Mouse (Mus musculus) lung, postnatal 36 days (tissue): ENCODE data around the gene Casc1.

Source experiments
- DNase-seq: peaks from one replicate; pipeline ENCODE4 v3.0.0; 2022; ENCODE audit warnings: mixed read lengths

Gene Casc1

GRCm38 (mm10) chr6:145202432-145203125, 8.2 kb downstream of the Casc1 start:
- DNase-seq = no peak

GRCm38 (mm10) chr6:145197949-145198686, 12.7 kb downstream of the Casc1 start:
- DNase-seq = no peak

GRCm38 (mm10) chr6:145193446-145193845, 17.4 kb downstream of the Casc1 start:
- no peak for DNase-seq

- DNase-seq = no peak
These were observed 17.8 kb downstream of the Casc1 start for GRCm38 (mm10) chr6:145193038-145193437.

GRCm38 (mm10) chr6:145187093-145188088, 23.4 kb downstream of the Casc1 start:
- DNase-seq = peak; percentile 38

GRCm38 (mm10) chr6:145186096-145186495, 24.7 kb downstream of the Casc1 start:
- no peak for DNase-seq

- peak; percentile 62 for DNase-seq
These were observed 28.8 kb downstream of the Casc1 start for GRCm38 (mm10) chr6:145182044-145182443.

- DNase-seq = peak; percentile 78
These were observed 31.1 kb downstream of the Casc1 start for GRCm38 (mm10) chr6:145179665-145180064.

GRCm38 (mm10) chr6:145176474-145176873, 34.3 kb downstream of the Casc1 start:
- DNase-seq = no peak

GRCm38 (mm10) chr6:145175571-145175981, 35.2 kb downstream of the Casc1 start:
- peak; percentile 34 for DNase-seq

- peak; percentile 93 for DNase-seq
These were observed 37.0 kb downstream of the Casc1 start for GRCm38 (mm10) chr6:145173781-145174191.

- DNase-seq = no peak
These were observed 38.8 kb downstream of the Casc1 start for GRCm38 (mm10) chr6:145171892-145172606.

- no peak for DNase-seq
These were observed 50.2 kb downstream of the Casc1 start for GRCm38 (mm10) chr6:145160581-145160980.

GRCm38 (mm10) chr6:145158619-145159018, 52.2 kb downstream of the Casc1 start:
- no peak for DNase-seq

GRCm38 (mm10) chr6:145149054-145149453, 61.8 kb downstream of the Casc1 start:
- peak; percentile 38 for DNase-seq

- DNase-seq = no peak
These were observed 63.1 kb downstream of the Casc1 start for GRCm38 (mm10) chr6:145147716-145148115.

- DNase-seq = no peak
These were observed 65.6 kb downstream of the Casc1 start for GRCm38 (mm10) chr6:145145173-145145572.

- DNase-seq = no peak
These were observed 69.0 kb downstream of the Casc1 start for GRCm38 (mm10) chr6:145141827-145142226.

GRCm38 (mm10) chr6:145140706-145141105, 70.1 kb downstream of the Casc1 start:
- no peak for DNase-seq

GRCm38 (mm10) chr6:145139776-145140475, 70.9 kb downstream of the Casc1 start:
- peak; percentile 26 for DNase-seq

GRCm38 (mm10) chr6:145139236-145139635, 71.6 kb downstream of the Casc1 start:
- DNase-seq = no peak

- no peak for DNase-seq
These were observed 74.0 kb downstream of the Casc1 start for GRCm38 (mm10) chr6:145136831-145137230.
